Comparison of ENCODE assay signal across 7 mouse cellular contexts in genomic region chr17:55878636-55879369, GRCm38 (mm10). TPM values are rescaled to one million over a fixed set of nuclear protein-coding genes. Genes with fewer than 3 reads are reported as not detected.
DNase-seq lines count a peak whose midpoint lies in the region; ATAC-seq lines count a peak whose summit lies in the region.
"Not testable (repeated sequence)": the region's sequence is repeated elsewhere in the genome, so short reads cannot be mapped to it uniquely, and the experiment has no call there.

TSS of gene Zfp119a (minus strand) at chr17:55878930.

- under 1% methylated on average over 41 of the region's 53 CpGs for WGBS in intestine, embryonic 15.5 days
- WGBS in midbrain, embryonic 10.5 days, result under 1% methylated on average over 47 of the region's 53 CpGs

- intact Hi-C loops in gastrocnemius, postnatal 36 days (cut with DNase I); left cerebral cortex, postnatal 25 days (cut with DNase I): not testable (repeated sequence)

- not testable (repeated sequence) for H3K4me1 ChIP-seq in intestine, embryonic 15.5 days (replicated peaks)
- H3K4me1 ChIP-seq in midbrain, embryonic 10.5 days, result peaks cover 18% of the 10 kb centered on the region

- H3K9ac ChIP-seq in intestine, embryonic 15.5 days, result peak within 1 kb of the TSS; percentile 60

- H3K4me3 ChIP-seq in intestine, embryonic 15.5 days (replicated peaks), result peak within 1 kb of the TSS; percentile 49
- peak within 1 kb of the TSS; percentile 58 for H3K4me3 ChIP-seq in midbrain, embryonic 10.5 days

- H3K9me3 ChIP-seq in intestine, embryonic 15.5 days; midbrain, embryonic 10.5 days (replicated peaks): not testable (repeated sequence)

- peak within 1 kb of the TSS; percentile 72 for H3K27ac ChIP-seq in intestine, embryonic 15.5 days
- H3K27ac ChIP-seq in midbrain, embryonic 10.5 days (replicated peaks), result peak within 1 kb of the TSS; percentile 80

- H3K27me3 ChIP-seq in intestine, embryonic 15.5 days (replicated peaks); midbrain, embryonic 10.5 days (ENCODE audit: low read depth, poor library complexity, severe bottlenecking): not testable (repeated sequence)

- ATAC-seq in intestine, embryonic 15.5 days, result peak; percentile 100

- DNase-seq in adrenal gland, adult 2 months, result peak; percentile 89
- peak; percentile 65 for DNase-seq in embryo, embryonic 11.5 days (ENCODE audit: low read depth, low spot score)
- DNase-seq in gastrocnemius, postnatal 36 days, result peak; percentile 61 to 76
- DNase-seq in left cerebral cortex, postnatal 25 days (ENCODE audit: low spot score in 2 of 2), result peak; percentile 87 to 93
- DNase-seq in midbrain, embryonic 10.5 days (ENCODE audit: low spot score), result peak; percentile 84
- peak; percentile 86 for DNase-seq in skeletal muscle tissue, adult 2 months (ENCODE audit: low read depth, low spot score)

- H3K4me2 ChIP-seq in intestine, embryonic 15.5 days (replicated peaks), result peak within 1 kb of the TSS; percentile 62

- not testable (repeated sequence) for H3K36me3 ChIP-seq in intestine, embryonic 15.5 days; midbrain, embryonic 10.5 days

RNA-seq across cellular contexts. Expression of gene Zfp119a, which starts in this region (rescaled TPM):
- total RNA-seq in adrenal gland, adult 2 months (2021), result 1 to 10 TPM; 5.3 to 6.4 TPM
- polyA plus RNA-seq in adrenal gland, adult 2 months (2012; rRNA removed), result not detected in 2 replicates
- 1 to 10 TPM; 3.8 to 4.3 TPM for total RNA-seq in gastrocnemius, postnatal 36 days (2021)
- polyA plus RNA-seq in intestine, embryonic 15.5 days (2015; fragmentation: Nextera tagmentation; extraction: Ambion mirVana), result 7.4 and 7.5 TPM in 2 replicates
- 1 to 10 TPM; 7.1 TPM for total RNA-seq in left cerebral cortex, postnatal 25 days (2021)
- polyA plus RNA-seq in midbrain, embryonic 10.5 days (2016; fragmentation: Nextera tagmentation; extraction: Ambion mirVana), result 8.5 and 10.3 TPM in 2 replicates

Comparison
In these comparisons a context has a peak if more than half of its experiments do, and no peak if none do; other contexts are left out.
1. Peak in every context shown above with its lines: DNase-seq, ATAC-seq, H3K4me3 ChIP-seq and H3K27ac ChIP-seq.